Mouse (Mus musculus): ENCODE data around the gene Crtac1. TPM values are rescaled to one million over a fixed set of nuclear protein-coding genes. Genes with fewer than 3 reads are reported as not detected.

The Crtac1 gene
- polyA plus RNA-seq, 1 experiment = 0.48 TPM

DNA sequence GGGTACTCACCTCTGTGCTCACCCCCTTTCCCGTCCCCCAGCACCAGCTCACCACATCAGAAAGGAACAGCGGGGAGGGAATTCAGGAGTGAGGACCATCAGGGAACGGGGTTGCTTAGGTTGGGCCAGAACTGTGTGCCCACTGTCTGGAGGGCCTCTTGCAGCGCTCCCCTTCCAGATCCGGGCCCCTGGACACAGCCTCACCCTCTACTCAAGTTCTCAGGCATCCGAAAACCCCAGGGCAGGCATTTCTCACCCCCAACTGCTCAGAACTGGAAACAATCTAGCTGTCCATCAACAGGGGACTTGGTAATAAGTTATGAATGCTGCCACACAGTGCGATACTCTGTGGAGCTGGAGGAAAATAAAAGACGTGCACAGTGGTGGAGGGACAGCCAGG lies 139.5 kb downstream of the Crtac1 start:
- no peaks in the 10 kb centered on the region for H3K27me3 ChIP-seq (ENCODE audit: control insufficient read depth, insufficient read depth, low read length)
- H3K27ac ChIP-seq (ENCODE audit: insufficient read depth, low read depth, low read length) = no peak overlapping the region
- TF ChIP-seq POLR2A (IDR thresholded peaks at IDR 0.05; ENCODE audit: low read depth, low read length) (no peak), CTCF (IDR thresholded peaks at IDR 0.05; ENCODE audit: extremely low read depth, insufficient read length, insufficient replicate concordance, low read depth, low read length) (no peak)
- no peaks in the 10 kb centered on the region for H3K4me1 ChIP-seq (ENCODE audit: control insufficient read depth, insufficient read depth, insufficient read length, low read length)
- 72% methylated on average over 8 of the region's 8 CpGs for WGBS
- H3K36me3 ChIP-seq (ENCODE audit: control insufficient read depth, insufficient read depth, low read length) = no peaks in the 10 kb centered on the region
- H3K4me3 ChIP-seq (ENCODE audit: low read depth, low read length) = no peak overlapping the region

DNA sequence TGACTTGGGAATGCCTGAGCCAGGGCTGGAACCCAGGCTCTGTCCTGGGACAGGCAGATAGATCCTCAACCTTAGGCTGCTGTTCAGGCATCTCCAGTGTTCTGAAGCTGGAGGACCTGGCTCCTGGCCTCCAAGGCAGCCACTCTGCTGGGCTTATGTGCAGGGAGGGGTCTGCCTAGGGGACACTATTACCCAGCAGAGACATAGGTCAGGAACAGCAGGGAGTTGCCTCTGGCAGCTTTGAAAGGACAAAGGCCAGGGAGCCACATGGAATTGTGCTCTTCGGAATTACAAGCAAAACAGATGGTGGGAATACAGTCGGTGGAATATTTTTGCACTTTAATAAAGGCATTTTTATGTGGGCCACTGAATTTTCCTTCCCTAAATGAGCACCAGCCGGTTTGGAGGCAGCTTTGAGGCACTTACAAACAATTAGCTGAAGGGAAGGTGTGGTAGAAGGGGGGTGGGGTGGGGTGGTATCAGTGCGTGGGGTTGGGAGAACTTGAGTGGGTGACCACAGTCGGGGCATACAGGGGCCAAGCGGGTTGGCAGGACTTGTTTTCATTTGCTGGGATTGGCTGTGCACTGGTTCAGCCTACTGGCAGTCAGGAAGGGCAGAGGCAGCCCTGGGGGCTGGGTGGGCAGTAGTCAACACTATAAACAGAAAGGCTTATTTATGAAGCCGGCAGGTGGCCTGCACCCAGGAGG lies 140.5 kb downstream of the Crtac1 start:
- 33% methylated on average over 7 of the region's 7 CpGs for WGBS
- Histone ChIP-seq H3K4me3 (ENCODE audit: low read depth, low read length) (no peak overlapping the region), H3K27ac (ENCODE audit: insufficient read depth, low read depth, low read length) (no peak overlapping the region), H3K4me1 (ENCODE audit: control insufficient read depth, insufficient read depth, insufficient read length, low read length) (no peaks in the 10 kb centered on the region), H3K27me3 (ENCODE audit: control insufficient read depth, insufficient read depth, low read length) (no peaks in the 10 kb centered on the region), H3K36me3 (ENCODE audit: control insufficient read depth, insufficient read depth, low read length) (no peaks in the 10 kb centered on the region)
- no peak for TF ChIP-seq POLR2A (IDR thresholded peaks at IDR 0.05; ENCODE audit: low read depth, low read length)
- no peak for TF ChIP-seq CTCF (IDR thresholded peaks at IDR 0.05; ENCODE audit: extremely low read depth, insufficient read length, insufficient replicate concordance, low read depth, low read length)

DNA sequence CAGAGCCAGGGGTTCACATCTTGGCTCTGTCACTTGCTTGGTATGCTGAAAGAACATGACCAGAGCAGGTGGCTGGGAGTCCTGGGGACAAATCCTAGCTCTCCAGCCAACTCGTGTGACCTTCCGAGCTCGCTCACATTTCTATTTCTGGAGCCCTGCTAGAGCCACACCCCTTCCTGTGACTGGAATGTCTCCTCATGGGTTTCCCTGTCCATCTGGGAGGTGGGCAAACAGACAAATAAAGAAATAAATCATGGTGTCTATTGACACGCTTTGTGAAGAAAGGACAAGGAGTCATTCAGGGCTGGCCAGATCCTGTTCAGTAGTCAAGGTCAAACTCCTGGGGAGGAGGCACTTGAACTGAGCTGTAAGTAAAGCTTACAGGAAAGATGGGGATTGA lies 143.2 kb downstream of the Crtac1 start:
- Histone ChIP-seq H3K4me1 (ENCODE audit: control insufficient read depth, insufficient read depth, insufficient read length, low read length) (no peaks in the 10 kb centered on the region), H3K36me3 (ENCODE audit: control insufficient read depth, insufficient read depth, low read length) (no peaks in the 10 kb centered on the region), H3K27me3 (ENCODE audit: control insufficient read depth, insufficient read depth, low read length) (no peaks in the 10 kb centered on the region), H3K27ac (ENCODE audit: insufficient read depth, low read depth, low read length) (no peak overlapping the region), H3K4me3 (ENCODE audit: low read depth, low read length) (no peak overlapping the region)
- WGBS = 36% methylated on average over 4 of the region's 4 CpGs
- TF ChIP-seq POLR2A (IDR thresholded peaks at IDR 0.05; ENCODE audit: low read depth, low read length) = no peak
- no peak for TF ChIP-seq CTCF (IDR thresholded peaks at IDR 0.05; ENCODE audit: extremely low read depth, insufficient read length, insufficient replicate concordance, low read depth, low read length)

DNA sequence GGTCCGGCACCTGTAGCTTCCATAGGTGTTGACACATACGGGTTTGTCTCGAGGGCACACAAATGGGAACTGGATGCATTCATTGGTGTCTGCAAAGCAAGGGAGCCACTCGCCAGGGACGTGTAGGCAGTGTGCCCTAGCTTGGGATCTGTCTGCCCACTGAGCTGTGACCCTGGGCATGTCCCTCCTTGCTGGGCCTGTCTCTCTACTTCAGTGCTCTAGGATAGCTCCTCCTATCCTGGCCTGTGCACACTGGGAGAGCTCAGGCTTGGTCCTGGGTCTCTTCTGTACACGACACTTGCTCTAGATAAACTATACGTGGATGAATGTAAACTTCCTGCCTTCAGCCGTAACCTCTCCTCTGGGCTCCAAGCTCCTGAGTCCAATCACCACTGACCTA lies 147.4 kb downstream of the Crtac1 start:
- TF ChIP-seq POLR2A (IDR thresholded peaks at IDR 0.05; ENCODE audit: low read depth, low read length) (no peak), CTCF (IDR thresholded peaks at IDR 0.05; ENCODE audit: extremely low read depth, insufficient read length, insufficient replicate concordance, low read depth, low read length) (no peak)
- H3K27ac ChIP-seq (ENCODE audit: insufficient read depth, low read depth, low read length) = no peak overlapping the region
- WGBS = 64% methylated on average over 8 of the region's 8 CpGs

DNA sequence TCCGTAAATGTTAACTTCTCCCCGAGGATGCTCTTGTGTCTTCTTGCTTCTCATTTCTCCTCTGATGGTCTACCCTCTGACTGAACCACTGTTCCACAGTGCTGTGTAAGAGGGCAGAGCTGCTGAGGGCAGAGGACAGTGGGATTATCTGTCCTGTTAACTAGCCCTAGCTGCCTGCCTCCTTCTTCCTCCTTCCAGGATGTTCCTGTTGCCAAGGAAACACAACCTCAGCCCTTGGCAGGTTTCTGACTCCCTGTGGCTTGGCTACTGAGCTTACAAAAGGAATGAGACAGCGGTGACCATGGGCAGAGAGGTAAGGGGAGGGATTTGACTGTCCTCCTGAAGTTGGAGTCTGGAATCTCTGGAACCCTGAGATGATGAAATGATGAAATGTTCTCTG lies 152.0 kb downstream of the Crtac1 start:
- Histone ChIP-seq H3K27me3 (ENCODE audit: control insufficient read depth, insufficient read depth, low read length) (no peaks in the 10 kb centered on the region), H3K27ac (ENCODE audit: insufficient read depth, low read depth, low read length) (no peak overlapping the region), H3K36me3 (ENCODE audit: control insufficient read depth, insufficient read depth, low read length) (no peaks in the 10 kb centered on the region), H3K4me3 (ENCODE audit: low read depth, low read length) (no peak overlapping the region), H3K4me1 (ENCODE audit: control insufficient read depth, insufficient read depth, insufficient read length, low read length) (no peaks in the 10 kb centered on the region)
- 57% methylated on average over 3 of the region's 3 CpGs for WGBS
- TF ChIP-seq POLR2A (IDR thresholded peaks at IDR 0.05; ENCODE audit: low read depth, low read length) (no peak), CTCF (IDR thresholded peaks at IDR 0.05; ENCODE audit: extremely low read depth, insufficient read length, insufficient replicate concordance, low read depth, low read length) (no peak)

More for the DNA sequence above, 147.4 kb downstream of the Crtac1 start:
- no peaks in the 10 kb centered on the region for H3K36me3 ChIP-seq (ENCODE audit: control insufficient read depth, insufficient read depth, low read length)
- no peaks in the 10 kb centered on the region for H3K4me1 ChIP-seq (ENCODE audit: control insufficient read depth, insufficient read depth, insufficient read length, low read length)
- H3K4me3 ChIP-seq (ENCODE audit: low read depth, low read length) = no peak overlapping the region
- H3K27me3 ChIP-seq (ENCODE audit: control insufficient read depth, insufficient read depth, low read length) = no peaks in the 10 kb centered on the region

DNA sequence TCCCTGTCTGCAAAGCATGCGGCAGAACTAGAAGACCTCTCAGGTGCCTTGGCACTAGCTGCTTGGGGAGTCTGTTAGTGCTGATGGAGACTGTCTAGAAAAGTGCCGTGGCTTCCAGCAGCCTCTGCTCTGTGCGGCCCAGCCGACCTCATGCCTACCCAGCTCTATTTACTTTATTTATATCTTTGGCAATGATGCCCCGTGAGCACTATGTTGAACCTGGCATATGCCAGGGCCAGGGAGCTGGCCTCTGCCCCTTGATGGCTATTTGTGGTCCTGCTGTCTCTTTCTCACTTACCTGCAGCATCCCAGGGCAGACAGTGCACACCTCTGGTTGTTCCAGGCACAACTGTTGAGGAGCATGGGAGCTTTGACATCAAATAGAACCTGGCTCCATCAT lies 153.1 kb downstream of the Crtac1 start:
- Histone ChIP-seq H3K4me1 (ENCODE audit: control insufficient read depth, insufficient read depth, insufficient read length, low read length) (no peaks in the 10 kb centered on the region), H3K27ac (ENCODE audit: insufficient read depth, low read depth, low read length) (no peak overlapping the region), H3K27me3 (ENCODE audit: control insufficient read depth, insufficient read depth, low read length) (no peaks in the 10 kb centered on the region), H3K4me3 (ENCODE audit: low read depth, low read length) (no peak overlapping the region), H3K36me3 (ENCODE audit: control insufficient read depth, insufficient read depth, low read length) (no peaks in the 10 kb centered on the region)
- TF ChIP-seq CTCF (IDR thresholded peaks at IDR 0.05; ENCODE audit: extremely low read depth, insufficient read length, insufficient replicate concordance, low read depth, low read length) (no peak), POLR2A (IDR thresholded peaks at IDR 0.05; ENCODE audit: low read depth, low read length) (no peak)
- WGBS = 46% methylated on average over 5 of the region's 5 CpGs

DNA sequence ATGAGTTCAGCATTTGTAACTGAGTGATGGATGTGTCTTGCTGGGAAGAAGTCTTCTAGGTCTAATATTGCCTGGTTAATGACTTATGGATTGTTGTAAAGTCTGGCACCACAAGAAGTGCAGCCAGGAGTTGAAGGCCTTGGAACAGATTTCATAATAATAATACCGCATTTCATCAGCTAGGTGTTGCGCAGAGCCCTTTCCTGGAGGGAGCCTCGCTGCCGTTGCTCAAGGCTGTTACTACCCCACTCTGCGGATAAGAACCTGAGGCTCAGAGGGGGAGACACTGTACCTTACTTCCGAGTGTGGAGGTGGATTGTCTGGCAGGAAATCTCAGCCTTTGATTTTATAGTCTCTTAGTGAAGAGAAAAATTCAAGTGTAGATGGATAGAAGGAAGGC lies 154.3 kb downstream of the Crtac1 start:
- no peak overlapping the region for H3K27ac ChIP-seq (ENCODE audit: insufficient read depth, low read depth, low read length)
- H3K4me1 ChIP-seq (ENCODE audit: control insufficient read depth, insufficient read depth, insufficient read length, low read length) = no peaks in the 10 kb centered on the region
- 58% methylated on average over 6 of the region's 6 CpGs for WGBS
- TF ChIP-seq POLR2A (IDR thresholded peaks at IDR 0.05; ENCODE audit: low read depth, low read length) (no peak), CTCF (IDR thresholded peaks at IDR 0.05; ENCODE audit: extremely low read depth, insufficient read length, insufficient replicate concordance, low read depth, low read length) (no peak)
- H3K36me3 ChIP-seq (ENCODE audit: control insufficient read depth, insufficient read depth, low read length) = no peaks in the 10 kb centered on the region
- H3K27me3 ChIP-seq (ENCODE audit: control insufficient read depth, insufficient read depth, low read length) = no peaks in the 10 kb centered on the region
- H3K4me3 ChIP-seq (ENCODE audit: low read depth, low read length) = no peak overlapping the region
